Mouse (Mus musculus): Measurements from ENCODE around the gene Ppp3cb. TPM values are rescaled to one million over a fixed set of nuclear protein-coding genes. Genes with fewer than 3 reads are reported as not detected.
"Not testable (repeated sequence)": the region's sequence is repeated elsewhere in the genome, so short reads cannot be mapped to it uniquely, and the experiment has no call there.

The Ppp3cb gene
- total RNA-seq (2014; rRNA removed), result 172 and 194 TPM in 2 replicates
- 83.5 and 103 TPM in 2 replicates for polyA plus RNA-seq (2015; fragmentation: Nextera tagmentation; extraction: Ambion mirVana)

- DNase-seq, result peak; percentile 93
Observed at GRCm38 (mm10) chr14:20546415-20546814, at the start of gene Ppp3cb. Gene Ppp3cb, minus strand, starts transcription at chr14:20546573.

GRCm38 (mm10) chr14:20595781-20596180 is 49.4 kb upstream of the Ppp3cb start:
- WGBS, result 6% methylated on average over 3 of the region's 3 CpGs
- no peaks in the 10 kb centered on the region for H3K4me1 ChIP-seq (ENCODE audit: insufficient read depth)
- H3K36me3 ChIP-seq (ENCODE audit: insufficient read depth), result no peaks in the 10 kb centered on the region
- no peaks in the 10 kb centered on the region for H3K27me3 ChIP-seq (ENCODE audit: insufficient read depth, low read length)
- no peak overlapping the region for H3K4me3 ChIP-seq (ENCODE audit: low read depth, low read length)
- DNase-seq (peak; percentile 17), ATAC-seq (peak; percentile 84)
- no peaks in the 10 kb centered on the region for H3K9me3 ChIP-seq (ENCODE audit: low read length)
- TF ChIP-seq CTCF (IDR thresholded peaks at IDR 0.05; ENCODE audit: low read depth), result no peak
- no peak overlapping the region for H3K4me2 ChIP-seq (ENCODE audit: low read depth)
- H3K27ac ChIP-seq (ENCODE audit: low read depth, low read length), result peak overlapping the region; percentile 42; the same call in 1 of the 2 replicates
- H3K9ac ChIP-seq, result no peak overlapping the region

More at GRCm38 (mm10) chr14:20546415-20546814, at the start of gene Ppp3cb:
- Histone ChIP-seq H3K4me3 (ENCODE audit: low read depth, low read length) (peak within 1 kb of the TSS; percentile 92), H3K4me1 (ENCODE audit: insufficient read depth) (peaks cover 7% of the 10 kb centered on the region; the same call in 1 of the 2 replicates), H3K27me3 (ENCODE audit: insufficient read depth, low read length) (no peaks in the 10 kb centered on the region), H3K36me3 (ENCODE audit: insufficient read depth) (peaks cover 26% of the 10 kb centered on the region), H3K9me3 (ENCODE audit: low read length) (no peaks in the 10 kb centered on the region), H3K4me2 (ENCODE audit: low read depth) (peak within 1 kb of the TSS; percentile 60), H3K9ac (peak within 1 kb of the TSS; percentile 96), H3K27ac (ENCODE audit: low read depth, low read length) (peak within 1 kb of the TSS; percentile 98)
- no peak for TF ChIP-seq CTCF (IDR thresholded peaks at IDR 0.05; ENCODE audit: low read depth)
- WGBS, result 1% methylated on average over 25 of the region's 29 CpGs
- ATAC-seq, result peak; percentile 96

- Histone ChIP-seq H3K27me3 (ENCODE audit: insufficient read depth, low read length) (no peaks in the 10 kb centered on the region), H3K36me3 (ENCODE audit: insufficient read depth) (peaks cover 10% of the 10 kb centered on the region), H3K9ac (no peak overlapping the region), H3K4me2 (ENCODE audit: low read depth) (no peak overlapping the region), H3K4me1 (ENCODE audit: insufficient read depth) (no peaks in the 10 kb centered on the region), H3K27ac (ENCODE audit: low read depth, low read length) (no peak overlapping the region), H3K4me3 (ENCODE audit: low read depth, low read length) (no peak overlapping the region), H3K9me3 (ENCODE audit: low read length) (no peaks in the 10 kb centered on the region)
- ATAC-seq (no peak), DNase-seq (no peak)
- TF ChIP-seq CTCF (IDR thresholded peaks at IDR 0.05; ENCODE audit: low read depth), result no peak
- WGBS, result 95% methylated on average over 5 of the region's 5 CpGs
Observed at GRCm38 (mm10) chr14:20587458-20587857, 41.1 kb upstream of the Ppp3cb start.

- DNase-seq (no peak), ATAC-seq (no peak)
- no peaks in the 10 kb centered on the region for H3K27me3 ChIP-seq (ENCODE audit: insufficient read depth, low read length)
- H3K4me2 ChIP-seq (ENCODE audit: low read depth), result no peak overlapping the region
- no peak for TF ChIP-seq CTCF (IDR thresholded peaks at IDR 0.05; ENCODE audit: low read depth)
- H3K36me3 ChIP-seq (ENCODE audit: insufficient read depth), result peaks cover 37% of the 10 kb centered on the region
- no peak overlapping the region for H3K9ac ChIP-seq
- H3K27ac ChIP-seq (ENCODE audit: low read depth, low read length), result no peak overlapping the region
- H3K4me3 ChIP-seq (ENCODE audit: low read depth, low read length), result no peak overlapping the region
- H3K9me3 ChIP-seq (ENCODE audit: low read length), result no peaks in the 10 kb centered on the region
- H3K4me1 ChIP-seq (ENCODE audit: insufficient read depth), result no peaks in the 10 kb centered on the region
- 63% methylated on average over 6 of the region's 6 CpGs for WGBS
Observed at GRCm38 (mm10) chr14:20578822-20579407, 32.5 kb upstream of the Ppp3cb start.

GRCm38 (mm10) chr14:20576179-20576578 is 29.8 kb upstream of the Ppp3cb start:
- no peak overlapping the region for H3K9ac ChIP-seq
- peak; percentile 85 for DNase-seq
- peak; percentile 81 for ATAC-seq

GRCm38 (mm10) chr14:20573196-20573595 is 26.8 kb upstream of the Ppp3cb start:
- not testable (repeated sequence) for H3K4me1 ChIP-seq (ENCODE audit: insufficient read depth); H3K27me3 ChIP-seq (ENCODE audit: insufficient read depth, low read length); ATAC-seq; H3K27ac ChIP-seq (ENCODE audit: low read depth, low read length); H3K4me3 ChIP-seq (ENCODE audit: low read depth, low read length); H3K9ac ChIP-seq; H3K4me2 ChIP-seq (ENCODE audit: low read depth); DNase-seq; H3K9me3 ChIP-seq (ENCODE audit: low read length)
- H3K36me3 ChIP-seq (ENCODE audit: insufficient read depth), result peaks cover 25% of the 10 kb centered on the region
- 93% methylated on average over 3 of the region's 3 CpGs for WGBS

More at GRCm38 (mm10) chr14:20576179-20576578, 29.8 kb upstream of the Ppp3cb start:
- Histone ChIP-seq H3K4me1 (ENCODE audit: insufficient read depth) (no peaks in the 10 kb centered on the region), H3K4me3 (ENCODE audit: low read depth, low read length) (no peak overlapping the region), H3K4me2 (ENCODE audit: low read depth) (no peak overlapping the region), H3K27me3 (ENCODE audit: insufficient read depth, low read length) (no peaks in the 10 kb centered on the region), H3K9me3 (ENCODE audit: low read length) (no peaks in the 10 kb centered on the region), H3K36me3 (ENCODE audit: insufficient read depth) (peaks cover 22% of the 10 kb centered on the region), H3K27ac (ENCODE audit: low read depth, low read length) (no peak overlapping the region)
- 49% methylated on average over 7 of the region's 7 CpGs for WGBS
- TF ChIP-seq CTCF (IDR thresholded peaks at IDR 0.05; ENCODE audit: low read depth), result peak; percentile 87

GRCm38 (mm10) chr14:20565256-20566021 is 19.1 kb upstream of the Ppp3cb start:
- 64% methylated on average over 9 of the region's 9 CpGs for WGBS
- Histone ChIP-seq H3K36me3 (ENCODE audit: insufficient read depth) (peaks cover 51% of the 10 kb centered on the region), H3K27me3 (ENCODE audit: insufficient read depth, low read length) (no peaks in the 10 kb centered on the region), H3K4me1 (ENCODE audit: insufficient read depth) (no peaks in the 10 kb centered on the region), H3K27ac (ENCODE audit: low read depth, low read length) (no peak overlapping the region), H3K4me2 (ENCODE audit: low read depth) (no peak overlapping the region), H3K4me3 (ENCODE audit: low read depth, low read length) (no peak overlapping the region), H3K9me3 (ENCODE audit: low read length) (no peaks in the 10 kb centered on the region), H3K9ac (no peak overlapping the region)
- DNase-seq, result no peak
- TF ChIP-seq CTCF (IDR thresholded peaks at IDR 0.05; ENCODE audit: low read depth), result no peak
- ATAC-seq, result no peak

All from forebrain, postnatal 0 days (tissue).